Mouse (Mus musculus) CD4-positive, CD25-positive, alpha-beta regulatory T cell, adult 4 months (primary cell): ENCODE measurements around the gene Lenep. TPM values are rescaled to one million over a fixed set of nuclear protein-coding genes. Genes with fewer than 3 reads are reported as not detected.
A peak's percentile ranks its signal among the peaks of the same experiment; 100 is the strongest.

Experiments
- ATAC-seq: one replicate; pipeline ENCODE4 v1.8.0; 2017
- polyA plus RNA-seq, 2 experiments: library from polyadenylated mRNA; unstranded; fragments of 100-300 nt; shearing (Covaris generic); gene quantifications; one replicate each; pipeline ENCODE4 v1.2.1; 2017

Lenep gene
- polyA plus RNA-seq, 2 experiments from 2014 or later = 5.3 TPM; not detected in 1

GRCm38 (mm10) chr3:89390699-89391662 lies 11.6 kb downstream of the Lenep start:
- no peak for ATAC-seq

GRCm38 (mm10) chr3:89390111-89390515 lies 12.5 kb downstream of the Lenep start:
- ATAC-seq = no peak

- peak; percentile 56 for ATAC-seq
These were observed 13.5 kb downstream of the Lenep start for GRCm38 (mm10) chr3:89388901-89389740.

GRCm38 (mm10) chr3:89388134-89388881 lies 14.3 kb downstream of the Lenep start:
- no peak for ATAC-seq

- ATAC-seq = no peak
These were observed 15.0 kb downstream of the Lenep start for GRCm38 (mm10) chr3:89387632-89388031.

- ATAC-seq = peak; percentile 7
These were observed 15.9 kb downstream of the Lenep start for GRCm38 (mm10) chr3:89386438-89387420.

- ATAC-seq = no peak
These were observed 17.1 kb downstream of the Lenep start for GRCm38 (mm10) chr3:89385451-89385850.

- ATAC-seq = no peak
These were observed 18.1 kb downstream of the Lenep start for GRCm38 (mm10) chr3:89384331-89385076.

- ATAC-seq = no peak
These were observed 18.8 kb downstream of the Lenep start for GRCm38 (mm10) chr3:89383651-89384255.

- ATAC-seq = no peak
These were observed 19.6 kb downstream of the Lenep start for GRCm38 (mm10) chr3:89382950-89383349.

- peak; percentile 57 for ATAC-seq
These were observed 20.3 kb downstream of the Lenep start for GRCm38 (mm10) chr3:89382033-89382882.

GRCm38 (mm10) chr3:89381233-89381632 lies 21.4 kb downstream of the Lenep start:
- no peak for ATAC-seq

GRCm38 (mm10) chr3:89380711-89381110 lies 21.9 kb downstream of the Lenep start:
- no peak for ATAC-seq

GRCm38 (mm10) chr3:89380291-89380690 lies 22.3 kb downstream of the Lenep start:
- no peak for ATAC-seq

- ATAC-seq = no peak
These were observed 23.0 kb downstream of the Lenep start for GRCm38 (mm10) chr3:89379388-89380131.

- ATAC-seq = peak; percentile 43
These were observed 24.1 kb downstream of the Lenep start for GRCm38 (mm10) chr3:89378394-89379067.

GRCm38 (mm10) chr3:89377831-89378230 lies 24.8 kb downstream of the Lenep start:
- no peak for ATAC-seq
